Mouse (Mus musculus) hematopoietic multipotent progenitor cell, adult 10-12 weeks (in vitro differentiated cells): Measurements from ENCODE around the gene Sos2. TPM values are rescaled to one million over a fixed set of nuclear protein-coding genes. Genes with fewer than 3 reads are reported as not detected.

Experiments used
- polyA plus RNA-seq: library from polyadenylated mRNA; stranded (reverse); fragments of >175 nt; gene quantifications from 2 replicates; pipeline ENCODE4 v1.2.3, GENCODE M21; 2012; ENCODE audit warnings: low replicate concordance

The Sos2 gene
- polyA plus RNA-seq = 6.4 and 9.2 TPM in 2 replicates

GRCm38 (mm10) chr12:69681566-69682061 is at the start of gene Sos2:
TSS of gene Sos2 (minus strand) at chr12:69681852.

GRCm38 (mm10) chr12:69724711-69725460 is 43.2 kb upstream of the Sos2 start, which contains the start of the genes L2hgdh and Atp5s:
TSS of gene L2hgdh (minus strand) at chr12:69724873.
TSS of gene Atp5s (plus strand) at chr12:69724950.

GRCm38 (mm10) chr12:69582613-69583269 is 98.9 kb downstream of the Sos2 start, which contains the start of gene Vcpkmt:
TSS of gene Vcpkmt (minus strand) at chr12:69583028.

Other genes with a start within 250 kb of the Sos2 start
- gene Vcpkmt, start 98.8 kb downstream of the Sos2 start, polyA plus RNA-seq = 8.3 and 8.4 TPM in 2 replicates
- gene L2hgdh, start 43.0 kb upstream of the Sos2 start, polyA plus RNA-seq = 0.95 and 0.99 TPM in 2 replicates
- 6.5 and 16.2 TPM in 2 replicates for gene Atp5s, start 43.1 kb upstream of the Sos2 start, polyA plus RNA-seq
- 0.36 and 1.5 TPM in 2 replicates for gene Cdkl1, start 109.4 kb upstream of the Sos2 start, polyA plus RNA-seq
- gene Atl1, start 210.8 kb upstream of the Sos2 start, polyA plus RNA-seq = 0.83 and 1.1 TPM in 2 replicates
- gene Map4k5, start 211.3 kb upstream of the Sos2 start, polyA plus RNA-seq = 5.7 and 8.4 TPM in 2 replicates